Mouse (Mus musculus) brain, embryonic 14.5 days (tissue): ENCODE measurements around the gene Lurap1l.

ENCODE experiments used
- CTCF ChIP-seq: fragments of 200-500 bp; IDR thresholded peaks from 2 replicates; pipeline ENCODE4 v1.5.1; 2012; ENCODE audit warnings: inconsistent platforms, mild to moderate bottlenecking, moderate library complexity, borderline replicate concordance; ENCODE audit not compliant: insufficient read depth, insufficient read length; ENCODE audit errors: extremely low read depth
- POLR2A ChIP-seq: fragments of 200-500 bp; IDR thresholded peaks from 2 replicates; pipeline ENCODE4 v1.6.1; 2012; ENCODE audit warnings: mild to moderate bottlenecking, inconsistent platforms, borderline replicate concordance; ENCODE audit not compliant: poor library complexity, insufficient read depth, insufficient read length, severe bottlenecking; ENCODE audit errors: extremely low read depth

DNA sequence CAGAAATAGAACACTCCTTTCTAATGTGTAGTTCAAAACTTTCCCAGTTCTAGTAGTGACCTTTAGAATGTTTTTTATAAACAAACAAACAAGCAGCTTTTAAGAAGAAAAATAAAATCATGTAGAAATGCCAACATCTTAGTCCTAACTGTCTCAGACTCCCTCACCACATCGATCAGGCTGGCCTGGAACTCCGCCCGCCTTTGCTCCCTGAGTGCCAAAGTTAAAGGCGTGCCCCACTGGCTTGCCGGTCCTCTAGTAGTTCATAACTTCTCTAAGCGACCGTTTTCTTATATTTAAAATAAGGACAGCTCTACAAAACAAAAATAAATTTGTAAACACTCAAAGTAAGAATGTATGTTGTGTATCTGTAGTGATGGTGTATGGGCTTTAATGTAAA is 46.5 kb upstream of the Lurap1l start:
- TF ChIP-seq POLR2A (no peak), CTCF (no peak)
